18 mouse cellular contexts compared by ENCODE assay signal in the genomic region with DNA sequence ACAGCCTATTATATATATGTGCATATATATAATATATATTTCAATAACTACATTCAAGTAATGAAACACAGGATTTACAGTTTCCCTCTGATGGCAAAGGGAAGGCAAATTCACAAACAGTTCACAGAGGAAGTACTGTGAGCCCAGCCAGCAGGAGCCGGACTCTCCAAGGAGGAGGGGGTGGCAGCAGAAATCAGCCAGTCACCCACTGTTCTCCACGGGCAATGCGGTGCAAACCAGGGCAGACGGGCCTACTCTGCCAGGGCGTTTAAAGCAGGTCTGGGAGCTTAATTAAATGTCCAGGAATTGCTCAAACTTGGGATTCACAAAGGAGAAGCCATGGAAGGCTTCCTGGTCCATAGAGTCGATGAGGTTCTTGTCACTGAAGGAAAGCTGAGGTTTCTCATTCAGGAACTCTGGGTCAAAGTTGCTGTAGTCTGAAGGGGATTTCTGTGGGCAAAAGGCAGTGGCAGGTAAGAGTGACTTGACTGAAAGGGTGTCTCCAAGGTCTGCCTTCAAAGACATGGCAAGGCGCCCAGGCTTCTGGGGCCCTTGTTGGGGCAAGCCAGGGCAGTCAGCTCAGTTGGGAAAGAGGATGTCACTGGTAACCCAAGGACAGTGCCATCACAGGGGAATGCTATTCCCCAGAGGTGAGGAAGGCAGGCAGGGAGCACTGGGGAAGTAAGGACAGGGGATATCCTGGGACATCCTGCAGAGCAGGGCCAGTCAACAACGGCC. TPM values are rescaled to one million over a fixed set of nuclear protein-coding genes. Genes with fewer than 3 reads are reported as not detected.
A peak's percentile ranks its signal among the peaks of the same experiment; 100 is the strongest.
DNase-seq lines count a peak whose midpoint lies in the region; TF ChIP-seq lines count a peak whose summit lies in the region.
"Had no signal": no experiment of that assay in that cellular context is flagged by ENCODE, and none has a peak within 500 bp of the region (broad histone marks: within the 10 kb centered on the region; RNA-seq: fewer than 3 reads in every experiment).

No protein-coding gene starts in this region.

- H3K27ac ChIP-seq in bone marrow, adult 2 months (ENCODE audit: control insufficient read depth, insufficient read depth, low read depth, low read length, poor library complexity): peak overlapping the region; percentile 31
- H3K27ac ChIP-seq: embryonic facial prominence, embryonic 12.5 days; kidney, postnatal 0 days had no signal

- no peak for TF ChIP-seq CTCF in bone marrow, adult 2 months (IDR thresholded peaks at IDR 0.05; ENCODE audit: control insufficient read depth, insufficient read depth, low read length)

- no peak overlapping the region for H3K4me3 ChIP-seq in bone marrow, adult 2 months (replicated peaks; ENCODE audit: control insufficient read depth, low read depth, low read length)
- H3K4me3 ChIP-seq: embryonic facial prominence, embryonic 12.5 days; heart, embryonic 12.5 days; limb, embryonic 15.5 days; stomach, embryonic 15.5 days had no signal

- TF ChIP-seq POLR2A in bone marrow, adult 2 months (IDR thresholded peaks at IDR 0.05; ENCODE audit: borderline replicate concordance, control insufficient read depth, low read depth, low read length): no peak

- peak; percentile 40 to 43 for DNase-seq in cerebellum, postnatal 10 days
- no peak for DNase-seq in cerebellum, postnatal 4 days (ENCODE audit: low spot score in 2 of 2)
- peak; percentile 27 to 51 for DNase-seq in left cerebral cortex, postnatal 14 days (ENCODE audit: low spot score in 2 of 2)
- no peak for DNase-seq in left cerebral cortex, adult 18-20 months (ENCODE audit: low spot score in 2 of 2)
- DNase-seq in adrenal gland, adult (ENCODE audit: inconsistent age in 2 of 2, low spot score in 1 of 2): peak; percentile 88 to 95
- no peak for DNase-seq in urinary bladder, postnatal 4 days (ENCODE audit: low spot score in 2 of 2)
- DNase-seq in Muller cell, postnatal 12 days (ENCODE audit: inconsistent ontology term): no peak
- DNase-seq: cerebellum, adult 11-12 months; gastrocnemius, postnatal 25 days; kidney, adult 11 months; lung, adult 18-20 months; thymus, postnatal 14 days had no signal

- peaks cover 12% of the 10 kb centered on the region for H3K4me1 ChIP-seq in bone marrow, adult 2 months (ENCODE audit: control insufficient read depth, insufficient read depth, low read length)

- WGBS in bone marrow, adult 2 months: 63% methylated on average over 8 of the region's 8 CpGs

- intact Hi-C loops in left cerebral cortex, postnatal 14 days (cut with DNase I): no loop called here

RNA-seq across cellular contexts. Expression of a gene that starts 30.3 kb away (rescaled TPM):
- total RNA-seq in left cerebral cortex, postnatal 14 days (2021): 10 to 100 TPM; 12.5 to 15.7 TPM
- 10 to 100 TPM; 11.4 to 12.7 TPM for total RNA-seq in left cerebral cortex, adult 18-20 months (2021)
- polyA plus RNA-seq in bone marrow, adult 2 months (2011; ENCODE audit: insufficient read depth, insufficient read length, low replicate concordance, missing spikeins): 67.1 and 177 TPM in 2 replicates

RNA-seq across cellular contexts. Expression of a gene that starts 47.6 kb away (rescaled TPM):
- total RNA-seq in left cerebral cortex, postnatal 14 days (2021): 100 to 1,000 TPM; 171 to 188 TPM
- total RNA-seq in left cerebral cortex, adult 18-20 months (2021): 100 to 1,000 TPM; 189 to 211 TPM
- 382 and 665 TPM in 2 replicates for polyA plus RNA-seq in bone marrow, adult 2 months (2011; ENCODE audit: insufficient read depth, insufficient read length, low replicate concordance, missing spikeins)

RNA-seq across cellular contexts. Expression of a gene that starts 58.4 kb away (rescaled TPM):
- total RNA-seq in left cerebral cortex, postnatal 14 days (2021): 10 to 100 TPM; 11.0 to 12.4 TPM
- total RNA-seq in left cerebral cortex, adult 18-20 months (2021): 10 to 100 TPM; 10.0 to 10.4 TPM
- polyA plus RNA-seq in bone marrow, adult 2 months (2011; ENCODE audit: insufficient read depth, insufficient read length, low replicate concordance, missing spikeins): 3.1 and 4.9 TPM in 2 replicates

Comparison
In these comparisons a context has a peak if more than half of its experiments do, and no peak if none do; other contexts are left out.
1. DNase-seq: peak in cerebellum, postnatal 10 days (2 of 2), left cerebral cortex, postnatal 14 days (2 of 2) and adrenal gland, adult (2 of 2); none in cerebellum, postnatal 4 days (0 of 2), left cerebral cortex, adult 18-20 months (0 of 2), urinary bladder, postnatal 4 days (0 of 2) and Muller cell, postnatal 12 days (single experiment).